Mouse (Mus musculus): ENCODE measurements at regions not wholly inside any gene's neighbourhood (a gene's known extent, or its start where the extent isn't known, plus 50 kb on each side); places are given as distances from the start of the nearest gene placed in this dataset.

GRCm38 (mm10) chr16:44648547-44649223 is 75.4 kb upstream of the Nepro start:
- TF ChIP-seq POLR2A (IDR thresholded peaks at IDR 0.05; ENCODE audit: control insufficient read depth, extremely low read depth, insufficient read depth, low read length, poor library complexity): no peak
- no peak for TF ChIP-seq CTCF (IDR thresholded peaks at IDR 0.05; ENCODE audit: borderline replicate concordance, control insufficient read depth, extremely low read depth, insufficient read depth, low read length, poor library complexity)
